In the genomic region with DNA sequence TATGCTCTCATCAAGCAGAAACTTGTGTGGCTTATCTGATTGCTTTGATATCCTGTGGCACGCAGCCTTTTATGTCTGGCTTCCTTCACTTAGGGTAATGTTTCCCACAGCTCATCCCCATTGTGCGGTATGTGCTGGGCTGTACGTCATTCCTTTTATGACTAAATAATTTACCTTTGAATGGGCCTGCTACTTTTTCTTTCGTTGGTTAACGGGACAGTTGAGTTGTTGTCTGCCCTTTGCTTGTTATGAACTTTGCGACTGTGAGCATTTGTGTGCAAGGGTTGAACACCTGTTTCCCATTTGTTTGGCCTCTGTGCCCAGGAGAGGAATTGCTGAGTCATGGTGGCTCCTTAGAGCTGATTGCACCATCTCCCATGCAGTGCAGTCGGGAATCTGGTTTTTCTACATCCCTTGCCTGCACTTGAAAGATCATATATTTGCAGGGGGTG, we compare ENCODE assay signal across 9 mouse cellular contexts. TPM values are rescaled to one million over a fixed set of nuclear protein-coding genes. Genes with fewer than 3 reads are reported as not detected.
DNase-seq lines count a peak whose midpoint lies in the region; ATAC-seq and TF ChIP-seq lines count a peak whose summit lies in the region.
"Had no signal": no experiment of that assay in that cellular context is flagged by ENCODE, and none has a peak within 500 bp of the region (broad histone marks: within the 10 kb centered on the region; RNA-seq: fewer than 3 reads in every experiment).

No protein-coding gene starts in this region.

- peaks cover 17% of the 10 kb centered on the region for H3K27me3 ChIP-seq in limb, embryonic 10.5 days (ENCODE audit: low read depth, poor library complexity, severe bottlenecking)
- H3K27me3 ChIP-seq in stomach, postnatal 0 days (ENCODE audit: control insufficient read depth, insufficient read depth, low read length), result no peaks in the 10 kb centered on the region

- H3K36me3 ChIP-seq in limb, embryonic 10.5 days, result peaks cover 25% of the 10 kb centered on the region
- H3K36me3 ChIP-seq in stomach, postnatal 0 days (ENCODE audit: control insufficient read depth, insufficient read depth, low read length), result peaks cover 7% of the 10 kb centered on the region; the same call in 1 of the 2 replicates

- H3K9me3 ChIP-seq in limb, embryonic 10.5 days (replicated peaks), result no peaks in the 10 kb centered on the region
- H3K9me3 ChIP-seq in stomach, postnatal 0 days (ENCODE audit: control insufficient read depth, low read length), result no peaks in the 10 kb centered on the region
- H3K9me3 ChIP-seq: limb, embryonic 12.5 days had no signal

- no peak overlapping the region for H3K27ac ChIP-seq in limb, embryonic 10.5 days
- peak overlapping the region; percentile 63 for H3K27ac ChIP-seq in stomach, postnatal 0 days (replicated peaks)
- H3K27ac ChIP-seq: limb, embryonic 12.5 days had no signal

- TF ChIP-seq CTCF in stomach, postnatal 0 days (IDR thresholded peaks at IDR 0.05; ENCODE audit: low read depth), result no peak

- H3K9ac ChIP-seq in stomach, postnatal 0 days (ENCODE audit: low read length), result no peak overlapping the region
- H3K9ac ChIP-seq: limb, embryonic 12.5 days had no signal

- peaks cover 41% of the 10 kb centered on the region for H3K4me1 ChIP-seq in limb, embryonic 10.5 days
- H3K4me1 ChIP-seq in stomach, postnatal 0 days (replicated peaks; ENCODE audit: control insufficient read depth, insufficient read depth), result 0 out of 2 replicates have a peak, but pooled peaks cover 2% of the 10 kb centered on the region

- H3K4me3 ChIP-seq in limb, embryonic 10.5 days, result no peak overlapping the region
- H3K4me3 ChIP-seq in stomach, postnatal 0 days (ENCODE audit: low read depth, low read length), result no peak overlapping the region
- H3K4me3 ChIP-seq: limb, embryonic 12.5 days had no signal

- H3K4me2 ChIP-seq in stomach, postnatal 0 days (replicated peaks; ENCODE audit: low read depth), result no peak overlapping the region
- H3K4me2 ChIP-seq: limb, embryonic 12.5 days had no signal

- peak; percentile 42 for TF ChIP-seq EP300 in stomach, postnatal 0 days (optimal IDR thresholded peaks at IDR 0.05)

- WGBS in limb, embryonic 10.5 days, result 38% methylated on average over 7 of the region's 7 CpGs
- 40% methylated on average over 7 of the region's 7 CpGs for WGBS in stomach, postnatal 0 days

- peak; percentile 50 for DNase-seq in thymus, postnatal 14 days
- no peak for DNase-seq in thymus, adult 18-20 months
- peak; percentile 41 for DNase-seq in c-Kit-positive CD71-positive TER-119-positive erythroid progenitor cells, embryonic 14.5 days (ENCODE audit: low spot score)
- DNase-seq in limb, embryonic 10.5 days (ENCODE audit: low spot score), result peak; percentile 52
- peak; percentile 62 for DNase-seq in stomach, postnatal 0 days (ENCODE audit: low spot score)
- DNase-seq in layer of hippocampus, postnatal 36 days, result no peak
- DNase-seq in heart, postnatal 10 days, result no peak
- DNase-seq: cerebellum, adult 9-10 months had no signal

- peak; percentile 33; the same call in 1 of the 2 replicates for ATAC-seq in stomach, postnatal 0 days (ENCODE audit: low FRiP score, low TSS enrichment)

- intact Hi-C loops in heart, postnatal 10 days (cut with DNase I), result no loop called here

RNA-seq across cellular contexts. Expression of a gene that starts 4.1 kb away (rescaled TPM):
- 16.2 and 17.4 TPM in 2 replicates for polyA plus RNA-seq in limb, embryonic 10.5 days (2016; fragmentation: Nextera tagmentation; extraction: Ambion mirVana)
- 11.1 and 12.1 TPM in 2 replicates for polyA plus RNA-seq in stomach, postnatal 0 days (2015; fragmentation: Nextera tagmentation; extraction: Ambion mirVana)
- 100 to 1,000 TPM; 122 to 133 TPM for total RNA-seq in layer of hippocampus, postnatal 36 days (2021)
- total RNA-seq in heart, postnatal 10 days (2021), result 10 to 100 TPM; 38.9 to 41.6 TPM

RNA-seq across cellular contexts. Expression of a gene that starts 14.6 kb away (rescaled TPM):
- polyA plus RNA-seq in limb, embryonic 10.5 days (2016; fragmentation: Nextera tagmentation; extraction: Ambion mirVana), result 0.60 and 0.73 TPM in 2 replicates
- polyA plus RNA-seq in stomach, postnatal 0 days (2015; fragmentation: Nextera tagmentation; extraction: Ambion mirVana), result 0.36 and 0.42 TPM in 2 replicates
- total RNA-seq in layer of hippocampus, postnatal 36 days (2021), result 10 to 100 TPM; 52.8 to 54.1 TPM
- not detected for total RNA-seq in heart, postnatal 10 days (2021)

RNA-seq across cellular contexts. Expression of a gene that starts 15.9 kb away (rescaled TPM):
- 3.4 and 4.0 TPM in 2 replicates for polyA plus RNA-seq in limb, embryonic 10.5 days (2016; fragmentation: Nextera tagmentation; extraction: Ambion mirVana)
- polyA plus RNA-seq in stomach, postnatal 0 days (2015; fragmentation: Nextera tagmentation; extraction: Ambion mirVana), result 70.1 and 73.6 TPM in 2 replicates
- 1 to 10 TPM; 6.4 to 9.7 TPM for total RNA-seq in layer of hippocampus, postnatal 36 days (2021)
- 10 to 100 TPM in 1 of 2 experiments, 1 to 10 TPM in 1; 8.9 to 11.3 TPM for total RNA-seq in heart, postnatal 10 days (2021)

RNA-seq across cellular contexts. Expression of a gene that starts 28.9 kb away (rescaled TPM):
- 2.2 and 2.3 TPM in 2 replicates for polyA plus RNA-seq in limb, embryonic 10.5 days (2016; fragmentation: Nextera tagmentation; extraction: Ambion mirVana)
- 25.5 and 30.6 TPM in 2 replicates for polyA plus RNA-seq in stomach, postnatal 0 days (2015; fragmentation: Nextera tagmentation; extraction: Ambion mirVana)
- total RNA-seq in layer of hippocampus, postnatal 36 days (2021), result under 1 TPM; 0.25 to 0.27 TPM
- 1 to 10 TPM; 1.1 to 1.2 TPM for total RNA-seq in heart, postnatal 10 days (2021)

RNA-seq across cellular contexts. Expression of a gene that starts 44.3 kb away (rescaled TPM):
- 75.8 and 75.9 TPM in 2 replicates for polyA plus RNA-seq in limb, embryonic 10.5 days (2016; fragmentation: Nextera tagmentation; extraction: Ambion mirVana)
- 78.4 and 78.5 TPM in 2 replicates for polyA plus RNA-seq in stomach, postnatal 0 days (2015; fragmentation: Nextera tagmentation; extraction: Ambion mirVana)
- total RNA-seq in layer of hippocampus, postnatal 36 days (2021), result 10 to 100 TPM; 75.1 to 82.0 TPM
- total RNA-seq in heart, postnatal 10 days (2021), result 10 to 100 TPM; 62.2 to 64.0 TPM

Comparison
In these comparisons a context has a peak if more than half of its experiments do, and no peak if none do; other contexts are left out.
1. DNase-seq: peak in thymus, postnatal 14 days (single experiment), c-Kit-positive CD71-positive TER-119-positive erythroid progenitor cells, embryonic 14.5 days (single experiment), limb, embryonic 10.5 days (single experiment) and stomach, postnatal 0 days (single experiment); none in thymus, adult 18-20 months (0 of 2), layer of hippocampus, postnatal 36 days (0 of 2) and heart, postnatal 10 days (0 of 2).
2. RNA of a gene that starts 14.6 kb away (total RNA-seq): 52.8 to 54.1 TPM in layer of hippocampus, postnatal 36 days; not detected in heart, postnatal 10 days; every median in the first group is over 10 times any median in the second.